Mouse (Mus musculus) CH12F3 (cell line): ENCODE data around the gene Robo2.
"Not testable (repeated sequence)": the region's sequence is repeated elsewhere in the genome, so short reads cannot be mapped to it uniquely, and the experiment has no call there.

Source experiments
- in situ Hi-C: fragments of 300-500 bp; cut with MboI; formaldehyde crosslinking; loops from 2 replicates; pipeline ENCODE4 v1.14.3; 2020; ENCODE audit warnings: low sequenced_read_pairs

Gene Robo2

GRCm38 (mm10) chr16:74089951-74090350, 321.7 kb downstream of the Robo2 start:
- in situ Hi-C loops = no loop called here

- in situ Hi-C loops = no loop called here
These were observed 327.4 kb downstream of the Robo2 start for GRCm38 (mm10) chr16:74084188-74084587.

GRCm38 (mm10) chr16:74072671-74073070, 339.0 kb downstream of the Robo2 start:
- in situ Hi-C loops = no loop called here

- in situ Hi-C loops = no loop called here
These were observed 341.0 kb downstream of the Robo2 start for GRCm38 (mm10) chr16:74070628-74071027.

- in situ Hi-C loops = no loop called here
These were observed 345.7 kb downstream of the Robo2 start for GRCm38 (mm10) chr16:74065958-74066357.

GRCm38 (mm10) chr16:74061951-74062350, 349.7 kb downstream of the Robo2 start:
- in situ Hi-C loops = no loop called here

GRCm38 (mm10) chr16:74061479-74061878, 350.1 kb downstream of the Robo2 start:
- in situ Hi-C loops = no loop called here

- in situ Hi-C loops = no loop called here
These were observed 354.7 kb downstream of the Robo2 start for GRCm38 (mm10) chr16:74056886-74057285.

- in situ Hi-C loops = no loop called here
These were observed 355.4 kb downstream of the Robo2 start for GRCm38 (mm10) chr16:74056210-74056609.

GRCm38 (mm10) chr16:74055061-74055751, 356.4 kb downstream of the Robo2 start:
- in situ Hi-C loops = no loop called here

- in situ Hi-C loops = no loop called here
These were observed 362.2 kb downstream of the Robo2 start for GRCm38 (mm10) chr16:74049467-74049866.

- in situ Hi-C loops = no loop called here
These were observed 362.6 kb downstream of the Robo2 start for GRCm38 (mm10) chr16:74048980-74049379.

- in situ Hi-C loops = no loop called here
These were observed 364.4 kb downstream of the Robo2 start for GRCm38 (mm10) chr16:74047232-74047631.

GRCm38 (mm10) chr16:74040797-74041196, 370.8 kb downstream of the Robo2 start:
- in situ Hi-C loops = not testable (repeated sequence)

GRCm38 (mm10) chr16:74027822-74028221, 383.8 kb downstream of the Robo2 start:
- in situ Hi-C loops = no loop called here

- in situ Hi-C loops = no loop called here
These were observed 389.2 kb downstream of the Robo2 start for GRCm38 (mm10) chr16:74022281-74022978.

- in situ Hi-C loops = no loop called here
These were observed 405.9 kb downstream of the Robo2 start for GRCm38 (mm10) chr16:74005767-74006166.

- in situ Hi-C loops = no loop called here
These were observed 410.3 kb downstream of the Robo2 start for GRCm38 (mm10) chr16:74001331-74001730.

- in situ Hi-C loops = no loop called here
These were observed 420.4 kb downstream of the Robo2 start for GRCm38 (mm10) chr16:73991212-73991611.

- in situ Hi-C loops = no loop called here
These were observed 442.1 kb downstream of the Robo2 start for GRCm38 (mm10) chr16:73969573-73969972.

GRCm38 (mm10) chr16:73964366-73964926, 447.2 kb downstream of the Robo2 start:
- in situ Hi-C loops = no loop called here

GRCm38 (mm10) chr16:73959479-73959970, 452.1 kb downstream of the Robo2 start:
- in situ Hi-C loops = no loop called here
